Mouse (Mus musculus) small intestine, adult 2 months (tissue): ENCODE data around the gene Bcl2l12.

Experiments
- CTCF ChIP-seq: fragments of 200-500 bp; IDR thresholded peaks from 2 replicates; pipeline ENCODE4 v1.5.1; 2012; ENCODE audit warnings: low read depth, mild to moderate bottlenecking, control low read depth, inconsistent platforms, low read length, moderate library complexity, mixed read lengths; ENCODE audit not compliant: insufficient replicate concordance, insufficient read length; ENCODE audit errors: extremely low read depth
- POLR2A ChIP-seq: fragments of 200-500 bp; IDR thresholded peaks from 2 replicates; pipeline ENCODE4 v1.6.1; 2012; ENCODE audit warnings: low read depth, mild to moderate bottlenecking, control low read depth, inconsistent platforms, low read length, moderate library complexity

DNA sequence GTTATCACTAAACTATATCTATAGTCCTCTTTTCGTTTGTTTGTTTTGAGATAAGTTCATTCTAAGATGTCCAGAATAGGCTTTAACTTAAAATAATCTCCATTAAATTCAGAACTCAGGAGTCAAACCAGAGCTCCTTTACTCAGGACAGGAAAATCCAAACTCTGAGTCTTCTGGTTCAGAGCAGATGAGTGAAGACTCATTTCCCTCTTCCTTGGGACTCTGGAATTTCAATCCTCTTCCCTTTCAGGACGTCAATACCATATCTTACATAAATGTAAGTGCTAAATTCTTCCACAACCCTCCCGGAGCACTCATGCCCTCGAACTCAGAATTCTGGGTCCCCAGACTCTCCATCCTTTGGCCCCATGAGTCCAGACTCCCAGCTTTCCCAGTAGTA, 18.2 kb upstream of the Bcl2l12 start:
- no peak for TF ChIP-seq POLR2A
- no peak for TF ChIP-seq CTCF
